Mouse (Mus musculus) testis, adult 2 months (tissue): ENCODE measurements at regions not wholly inside any gene's neighbourhood (a gene's known extent, or its start where the extent isn't known, plus 50 kb on each side); places are given as distances from the start of the nearest gene placed in this dataset.

ENCODE experiments used
- CTCF ChIP-seq: fragments of 200-500 bp; IDR thresholded peaks from 2 replicates; pipeline ENCODE4 v1.5.1; 2012; ENCODE audit warnings: low read depth, mild to moderate bottlenecking, inconsistent platforms, low read length, moderate library complexity; ENCODE audit not compliant: control insufficient read depth, insufficient read depth, insufficient replicate concordance
- POLR2A ChIP-seq: fragments of 200-500 bp; IDR thresholded peaks from 2 replicates; pipeline ENCODE4 v1.6.1; 2012; ENCODE audit warnings: low read depth, mild to moderate bottlenecking, inconsistent platforms, low read length, moderate library complexity; ENCODE audit not compliant: control insufficient read depth

- TF ChIP-seq CTCF (no peak), POLR2A (no peak)
Observed at GRCm38 (mm10) chr13:35453222-35453914, 206.3 kb upstream of the Cdyl start.
